8 mouse cellular contexts compared by ENCODE assay signal in genomic region chr2:125624127-125624685, GRCm38 (mm10). TPM values are rescaled to one million over a fixed set of nuclear protein-coding genes. Genes with fewer than 3 reads are reported as not detected.
DNase-seq lines count a peak whose midpoint lies in the region; ATAC-seq and TF ChIP-seq lines count a peak whose summit lies in the region.

No protein-coding gene starts in this region.

- no peaks in the 10 kb centered on the region for H3K9me3 ChIP-seq in heart, embryonic 11.5 days (replicated peaks; ENCODE audit: control insufficient read depth, low read length)
- peaks cover 23% of the 10 kb centered on the region for H3K9me3 ChIP-seq in E14TG2a.4 (ENCODE audit: low read length)
- H3K9me3 ChIP-seq in forebrain, embryonic 14.5 days (replicated peaks; ENCODE audit: control insufficient read depth, low read length): no peaks in the 10 kb centered on the region
- no peaks in the 10 kb centered on the region for H3K9me3 ChIP-seq in liver, embryonic 14.5 days (ENCODE audit: control insufficient read depth, low read length)

- intact Hi-C loops in left cerebral cortex, postnatal 14 days (cut with DNase I): no loop called here

- H3K9ac ChIP-seq in heart, embryonic 11.5 days (ENCODE audit: low read depth, low read length): peak overlapping the region; percentile 90
- H3K9ac ChIP-seq in forebrain, embryonic 14.5 days (ENCODE audit: low read length): peak overlapping the region; percentile 70
- H3K9ac ChIP-seq in liver, embryonic 14.5 days (replicated peaks): peak overlapping the region; percentile 97

- 0 out of 2 replicates have a peak overlapping the region, but pooled peaks have one; percentile 37 for H3K27ac ChIP-seq in heart, embryonic 11.5 days (ENCODE audit: low read depth, low read length)
- no peak overlapping the region for H3K27ac ChIP-seq in forebrain, embryonic 14.5 days (ENCODE audit: low read depth, low read length)
- H3K27ac ChIP-seq in liver, embryonic 14.5 days: peak overlapping the region; percentile 77

- no peak for TF ChIP-seq EP300 in liver, embryonic 14.5 days (IDR thresholded peaks at IDR 0.05; ENCODE audit: low read depth)

- peak overlapping the region; percentile 91 for H3K4me3 ChIP-seq in heart, embryonic 11.5 days (ENCODE audit: low read depth, low read length)
- H3K4me3 ChIP-seq in E14TG2a.4 (replicated peaks; ENCODE audit: low read length): peak overlapping the region; percentile 93
- H3K4me3 ChIP-seq in forebrain, embryonic 14.5 days (ENCODE audit: low read depth, low read length): peak overlapping the region; percentile 73
- H3K4me3 ChIP-seq in liver, embryonic 14.5 days (ENCODE audit: insufficient read depth in 1 of 2, low read depth in 2 of 2, low read length in 2 of 2): peak overlapping the region; percentile 94 to 96

- WGBS in heart, embryonic 11.5 days (ENCODE audit: insufficient replicate concordance): 17% methylated on average over 9 of the region's 9 CpGs
- WGBS in forebrain, embryonic 14.5 days: 13% methylated on average over 9 of the region's 9 CpGs
- WGBS in liver, embryonic 14.5 days (ENCODE audit: insufficient replicate concordance): 4% methylated on average over 9 of the region's 9 CpGs

- no peak for ATAC-seq in heart, embryonic 11.5 days (replicated peaks; ENCODE audit: insufficient number of reproducible peaks, low FRiP score, low TSS enrichment)
- ATAC-seq in forebrain, embryonic 14.5 days: no peak
- ATAC-seq in liver, embryonic 14.5 days (ENCODE audit: insufficient read depth): no peak

- no peaks in the 10 kb centered on the region for H3K27me3 ChIP-seq in heart, embryonic 11.5 days (ENCODE audit: control insufficient read depth, insufficient read depth, low read length)
- H3K27me3 ChIP-seq in E14TG2a.4 (ENCODE audit: insufficient read depth, low read length): no peaks in the 10 kb centered on the region
- no peaks in the 10 kb centered on the region for H3K27me3 ChIP-seq in forebrain, embryonic 14.5 days (replicated peaks; ENCODE audit: control insufficient read depth, insufficient read depth, low read length)
- H3K27me3 ChIP-seq in liver, embryonic 14.5 days (ENCODE audit: control insufficient read depth, insufficient read depth, low read length): no peaks in the 10 kb centered on the region

- peaks cover 2% of the 10 kb centered on the region; the same call in 1 of the 2 replicates for H3K36me3 ChIP-seq in heart, embryonic 11.5 days (ENCODE audit: control insufficient read depth, insufficient read depth, low read length)
- H3K36me3 ChIP-seq in E14TG2a.4 (ENCODE audit: insufficient read depth, low read length): peaks cover 31% of the 10 kb centered on the region
- peaks cover 12% of the 10 kb centered on the region for H3K36me3 ChIP-seq in forebrain, embryonic 14.5 days (ENCODE audit: control insufficient read depth, insufficient read depth, low read length)
- H3K36me3 ChIP-seq in liver, embryonic 14.5 days (replicated peaks; ENCODE audit: control insufficient read depth, insufficient read depth, low read depth): peaks cover 14% of the 10 kb centered on the region

- peaks cover 12% of the 10 kb centered on the region for H3K4me1 ChIP-seq in heart, embryonic 11.5 days (ENCODE audit: control insufficient read depth, insufficient read depth, low read length)
- peaks cover 31% of the 10 kb centered on the region for H3K4me1 ChIP-seq in E14TG2a.4 (replicated peaks; ENCODE audit: low read depth, low read length)
- peaks cover 5% of the 10 kb centered on the region for H3K4me1 ChIP-seq in forebrain, embryonic 14.5 days (ENCODE audit: control insufficient read depth, insufficient read depth, low read length)
- peaks cover 13 to 26% of the 10 kb centered on the region in 2 experiments for H3K4me1 ChIP-seq in liver, embryonic 14.5 days (replicated peaks; ENCODE audit: control insufficient read depth in 2 of 2, insufficient read depth in 2 of 2, low read length in 1 of 2)

- no peak for TF ChIP-seq CTCF in E14TG2a.4 (conservative IDR thresholded peaks at IDR 0.05; ENCODE audit: low read length)
- TF ChIP-seq CTCF in liver, embryonic 14.5 days (IDR thresholded peaks at IDR 0.05; ENCODE audit: low read depth): no peak

- no peak for DNase-seq in heart, adult 8-10 months (ENCODE audit: low spot score)
- no peak for DNase-seq in forebrain, embryonic 14.5 days (ENCODE audit: low spot score)
- DNase-seq in liver, embryonic 14.5 days (ENCODE audit: low read depth in 3 of 3, low spot score in 3 of 3): no peak
- no peak for DNase-seq in gastrocnemius, postnatal 10 days
- DNase-seq in retina, postnatal 1 day: no peak
- DNase-seq in left cerebral cortex, postnatal 14 days (ENCODE audit: low spot score in 2 of 2): no peak

- H3K4me2 ChIP-seq in heart, embryonic 11.5 days: peak overlapping the region; percentile 70
- peak overlapping the region; percentile 71 for H3K4me2 ChIP-seq in forebrain, embryonic 14.5 days (ENCODE audit: low read length)
- peak overlapping the region; percentile 91 for H3K4me2 ChIP-seq in liver, embryonic 14.5 days (ENCODE audit: low read depth)

RNA-seq across cellular contexts. Expression of gene Cep152, which starts 0.7 kb away (rescaled TPM):
- polyA plus RNA-seq in heart, embryonic 11.5 days (2014; fragmentation: Nextera tagmentation; extraction: Ambion mirVana): 5.2 and 5.3 TPM in 2 replicates
- 1 to 10 TPM; 1.3 to 1.6 (median 1.5) TPM for total RNA-seq in heart, adult 8-10 months (2022)
- 3.2 TPM in 2 replicates for polyA plus RNA-seq in forebrain, embryonic 14.5 days (2014; fragmentation: Nextera tagmentation; extraction: Ambion mirVana)
- polyA plus RNA-seq in liver, embryonic 14.5 days (2012; rRNA removed): 2.7 and 4.2 TPM in 2 replicates
- 4.1 and 4.3 TPM in 2 replicates for polyA plus RNA-seq in liver, embryonic 14.5 days (2014; fragmentation: Nextera tagmentation; extraction: Ambion mirVana)
- total RNA-seq in gastrocnemius, postnatal 10 days (2021): 1 to 10 TPM; 1.6 to 2.6 TPM
- total RNA-seq in left cerebral cortex, postnatal 14 days (2021): 1 to 10 TPM; 1.7 to 2.2 TPM

RNA-seq across cellular contexts. Expression of gene Eid1, which starts 48.7 kb away (rescaled TPM):
- 182 and 197 TPM in 2 replicates for polyA plus RNA-seq in heart, embryonic 11.5 days (2014; fragmentation: Nextera tagmentation; extraction: Ambion mirVana)
- 10 to 100 TPM; 46.5 to 54.1 (median 48.9) TPM for total RNA-seq in heart, adult 8-10 months (2022)
- 405 and 426 TPM in 2 replicates for polyA plus RNA-seq in forebrain, embryonic 14.5 days (2014; fragmentation: Nextera tagmentation; extraction: Ambion mirVana)
- polyA plus RNA-seq in liver, embryonic 14.5 days (2012; rRNA removed): 14.4 and 25.9 TPM in 2 replicates
- polyA plus RNA-seq in liver, embryonic 14.5 days (2014; fragmentation: Nextera tagmentation; extraction: Ambion mirVana): 45.7 and 48.1 TPM in 2 replicates
- total RNA-seq in gastrocnemius, postnatal 10 days (2021): 10 to 100 TPM; 82.7 to 88.9 TPM
- 100 to 1,000 TPM; 303 TPM for total RNA-seq in left cerebral cortex, postnatal 14 days (2021)
